Mouse (Mus musculus) ES-Bruce4 (cell line): ENCODE results near the gene St6galnac6.

ENCODE experiments used
- CTCF ChIP-seq: IDR thresholded peaks from one replicate; pipeline ENCODE4 v1.8.1; 2011; ENCODE audit warnings: low read depth, low read length
- EP300 ChIP-seq: IDR thresholded peaks from 2 replicates; pipeline ENCODE4 v1.6.1; 2011; ENCODE audit warnings: low read depth, low read length; ENCODE audit not compliant: insufficient read depth
- POLR2A ChIP-seq: IDR thresholded peaks from one replicate; pipeline ENCODE4 v1.8.1; 2011; ENCODE audit warnings: low read length; ENCODE audit not compliant: insufficient read depth

- TF ChIP-seq POLR2A (no peak), CTCF (no peak), EP300 (no peak)
These were observed 21.1 kb upstream of the St6galnac6 start for GRCm38 (mm10) chr2:32578146-32579046.
